Mouse (Mus musculus): ENCODE data around the gene Pyurf.

Gene Pyurf

DNA sequence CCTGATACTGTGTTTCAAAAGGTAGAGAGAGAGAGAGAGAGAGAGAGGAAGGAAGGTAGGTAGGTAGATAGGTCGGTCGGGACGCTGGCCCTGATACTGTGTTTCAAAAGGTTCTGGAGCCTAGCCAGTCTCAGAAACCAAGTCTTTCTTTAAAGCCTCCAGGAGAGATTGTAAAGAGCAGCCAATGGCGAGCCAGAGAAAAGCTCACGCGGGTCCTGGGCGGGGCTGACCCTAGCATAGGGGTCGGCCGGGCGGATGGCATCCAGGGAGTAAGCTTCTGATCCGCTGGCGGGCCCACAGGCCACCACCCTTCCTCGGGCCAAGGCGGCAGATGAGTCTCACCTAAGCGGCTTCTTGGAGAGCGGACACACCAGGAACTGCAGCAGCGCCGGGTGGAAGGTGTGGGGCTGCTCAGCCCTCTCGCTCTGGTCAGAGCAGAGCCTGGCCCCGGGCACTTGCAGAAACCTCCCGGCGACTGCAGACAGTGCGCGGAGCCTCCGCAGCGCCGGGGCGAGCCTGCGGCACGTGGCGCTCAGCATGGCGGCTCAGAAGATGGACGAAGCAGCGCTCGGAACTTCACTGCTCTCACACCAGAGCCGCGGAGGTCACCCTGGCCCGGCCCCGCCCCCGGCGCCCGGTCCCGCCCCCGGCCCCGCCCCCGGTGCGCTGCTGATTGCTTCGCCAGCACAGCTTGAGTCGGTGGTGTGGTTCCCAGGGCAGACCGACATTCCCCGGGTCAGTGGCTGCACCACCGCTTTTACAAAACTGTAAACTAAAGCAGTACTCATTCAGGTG lies at the start of gene Pyurf:
Gene Pyurf, minus strand, starts transcription at position 612 of the 795 bp plus-strand sequence.
- DNase-seq (ENCODE audit: extremely low spot score, low spot score): peak; percentile 93

DNA sequence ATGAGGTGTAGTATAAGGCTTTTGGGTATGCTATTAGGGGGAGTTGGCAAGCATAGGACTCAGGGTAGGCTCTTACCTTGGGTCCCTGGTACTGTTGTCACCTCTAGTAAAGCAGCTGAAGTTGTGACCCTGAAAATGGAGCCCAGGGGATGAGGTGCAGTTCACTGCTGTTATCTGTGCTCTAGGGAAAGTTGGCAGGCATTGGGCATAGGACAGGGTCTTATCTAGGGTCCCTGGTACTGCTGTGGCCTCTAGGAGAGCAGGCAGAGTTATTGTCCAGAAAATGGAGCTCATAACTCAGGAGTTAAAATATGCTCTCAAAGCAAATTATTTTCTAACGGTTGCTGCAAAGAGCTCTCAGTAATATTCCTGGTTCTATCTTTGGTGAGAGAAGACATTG lies 29.5 kb upstream of the Pyurf start:
- DNase-seq (ENCODE audit: extremely low spot score, low spot score): no peak

DNA sequence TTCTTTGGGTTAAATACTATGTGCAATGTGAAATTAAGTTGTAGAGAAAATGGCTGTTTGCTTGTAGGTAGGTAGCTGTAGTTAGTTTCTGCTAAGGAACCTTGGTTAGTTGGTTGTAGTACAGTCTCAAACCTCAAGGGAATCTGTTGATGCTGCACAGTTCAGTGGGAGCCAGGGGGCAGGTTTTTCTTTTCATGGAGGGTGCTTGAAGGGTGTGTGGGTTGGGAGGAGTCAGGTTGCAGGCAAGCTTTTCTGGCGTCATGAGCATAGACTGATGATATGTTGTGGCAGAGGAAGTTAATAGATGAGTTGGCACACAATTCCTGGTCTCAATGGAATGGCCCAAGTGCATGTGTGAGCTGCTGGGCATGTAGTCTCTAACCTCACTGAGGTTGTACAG lies 19.8 kb upstream of the Pyurf start:
- DNase-seq (ENCODE audit: extremely low spot score, low spot score): no peak

GRCm38 (mm10) chr6:57706721-57707120 lies 14.8 kb upstream of the Pyurf start:
- DNase-seq (ENCODE audit: extremely low spot score, low spot score): no peak

DNA sequence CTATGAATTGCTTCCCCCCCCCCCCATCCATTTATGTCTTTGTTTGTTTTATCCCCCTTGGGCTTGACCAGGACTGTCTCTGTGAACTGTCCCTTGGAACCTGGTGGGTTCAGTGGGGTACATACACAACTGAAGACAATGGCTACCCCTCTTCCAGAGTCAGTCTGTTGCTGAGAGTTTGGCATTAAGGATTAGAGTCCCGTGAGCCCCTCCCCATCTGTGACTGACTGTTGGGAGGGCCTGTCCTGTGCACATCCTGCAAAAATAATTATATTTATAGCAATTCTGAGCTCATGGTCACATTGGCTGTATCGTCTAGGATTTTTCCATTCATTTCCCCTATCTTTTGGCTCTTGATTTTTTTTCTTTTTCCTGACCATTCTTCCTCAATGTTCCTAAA lies 11.8 kb upstream of the Pyurf start:
- DNase-seq (ENCODE audit: extremely low spot score, low spot score): no peak

- peak; percentile 95 for DNase-seq (ENCODE audit: extremely low spot score, low spot score)
These were observed 11.0 kb upstream of the Pyurf start for GRCm38 (mm10) chr6:57702743-57703499.

GRCm38 (mm10) chr6:57702376-57702742 lies 10.5 kb upstream of the Pyurf start, which contains the start of gene Lancl2:
Lancl2 (plus strand) TSS chr6:57702540.
- DNase-seq (ENCODE audit: extremely low spot score, low spot score): no peak

DNA sequence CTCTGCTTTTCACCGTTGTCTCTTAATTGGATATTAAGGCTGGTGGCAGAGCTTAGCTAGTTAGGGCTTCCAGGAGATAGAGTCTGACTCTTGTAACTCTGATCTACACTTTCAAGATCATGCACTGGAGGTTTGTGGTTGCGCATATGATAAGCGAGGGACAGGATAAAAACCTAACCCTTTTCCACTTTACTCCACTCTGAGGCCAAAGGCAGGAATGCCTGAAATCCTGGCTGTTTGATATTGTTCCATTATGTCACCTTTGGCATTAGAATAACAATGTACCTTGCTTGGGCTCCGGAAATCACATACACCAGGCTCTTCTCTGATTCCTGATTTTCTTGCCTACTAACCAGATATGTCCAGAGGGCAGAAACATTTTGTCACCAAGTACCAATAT lies 9.8 kb upstream of the Pyurf start:
- DNase-seq (ENCODE audit: extremely low spot score, low spot score): no peak

DNA sequence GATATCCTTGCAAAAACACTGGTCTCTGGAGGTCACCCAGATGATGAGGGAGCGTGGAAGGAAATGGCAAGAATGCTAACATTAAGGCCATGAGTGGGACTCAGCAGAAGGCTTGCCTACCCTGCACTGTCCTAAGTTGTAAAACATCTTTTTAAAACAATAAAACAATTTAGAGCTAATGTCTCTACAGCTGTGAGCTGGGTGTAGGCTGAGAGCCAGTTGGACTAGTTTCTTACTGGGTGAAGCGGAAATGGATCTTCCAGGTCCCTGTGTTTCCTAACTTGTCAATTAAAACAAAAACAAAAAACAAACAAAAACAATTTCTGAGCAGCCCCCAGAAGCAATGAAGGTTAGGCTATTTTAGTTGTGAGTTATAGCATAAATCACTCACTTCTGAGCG lies 1.2 kb upstream of the Pyurf start:
- no peak for DNase-seq (ENCODE audit: extremely low spot score, low spot score)

DNA sequence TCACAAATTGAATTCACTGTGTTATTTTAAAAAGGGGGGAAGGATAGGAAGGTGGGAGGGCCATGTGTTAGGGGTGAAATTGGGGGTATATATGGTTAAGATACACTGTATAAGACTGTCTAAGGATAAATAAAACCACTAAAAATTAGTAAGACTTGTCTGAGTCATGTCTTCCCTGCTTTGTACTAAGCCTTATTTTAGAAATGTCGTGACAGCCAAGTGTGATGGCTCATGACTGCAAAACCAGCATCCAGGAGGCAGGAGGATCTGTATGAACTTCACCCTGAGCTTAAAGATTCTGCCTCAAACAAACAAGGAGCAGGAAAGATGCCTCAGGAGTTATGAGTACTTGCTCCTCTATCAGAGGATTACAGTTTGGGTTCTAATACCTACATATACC lies 7.7 kb downstream of the Pyurf start:
- no peak for DNase-seq (ENCODE audit: extremely low spot score, low spot score)

GRCm38 (mm10) chr6:57661295-57661694 lies 30.6 kb downstream of the Pyurf start:
- no peak for DNase-seq (ENCODE audit: extremely low spot score, low spot score)

DNA sequence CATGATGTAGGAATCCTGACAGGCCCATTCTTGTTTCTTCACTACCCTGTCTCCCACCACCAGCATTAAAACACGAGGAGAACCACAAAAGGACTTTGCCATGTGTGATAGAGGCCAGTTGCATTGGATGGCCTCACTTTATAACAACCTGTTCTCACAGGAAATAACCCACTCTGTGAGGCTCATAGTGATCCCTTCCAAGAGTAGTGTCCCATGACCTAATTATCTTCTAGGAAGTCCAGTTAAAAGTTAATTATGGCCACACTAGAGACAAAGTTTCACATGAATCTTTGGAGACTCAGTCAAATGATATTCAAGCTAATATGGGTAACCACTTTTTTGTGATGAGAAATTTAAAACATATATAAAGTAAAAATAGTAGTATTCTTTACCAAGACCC lies 44.6 kb downstream of the Pyurf start:
- DNase-seq (ENCODE audit: extremely low spot score, low spot score): no peak

GRCm38 (mm10) chr6:57641789-57642188 lies 50.1 kb downstream of the Pyurf start:
- DNase-seq (ENCODE audit: extremely low spot score, low spot score): no peak

- no peak for DNase-seq (ENCODE audit: extremely low spot score, low spot score)
These were observed 52.3 kb downstream of the Pyurf start for GRCm38 (mm10) chr6:57639531-57639930.
